Mouse (Mus musculus) cerebellum, adult 8-10 months (tissue): ENCODE measurements around the gene Ppp6r3.

Source experiments
- DNase-seq: peaks from one replicate; pipeline ENCODE4 v3.0.0; 2022

The Ppp6r3 gene

DNA sequence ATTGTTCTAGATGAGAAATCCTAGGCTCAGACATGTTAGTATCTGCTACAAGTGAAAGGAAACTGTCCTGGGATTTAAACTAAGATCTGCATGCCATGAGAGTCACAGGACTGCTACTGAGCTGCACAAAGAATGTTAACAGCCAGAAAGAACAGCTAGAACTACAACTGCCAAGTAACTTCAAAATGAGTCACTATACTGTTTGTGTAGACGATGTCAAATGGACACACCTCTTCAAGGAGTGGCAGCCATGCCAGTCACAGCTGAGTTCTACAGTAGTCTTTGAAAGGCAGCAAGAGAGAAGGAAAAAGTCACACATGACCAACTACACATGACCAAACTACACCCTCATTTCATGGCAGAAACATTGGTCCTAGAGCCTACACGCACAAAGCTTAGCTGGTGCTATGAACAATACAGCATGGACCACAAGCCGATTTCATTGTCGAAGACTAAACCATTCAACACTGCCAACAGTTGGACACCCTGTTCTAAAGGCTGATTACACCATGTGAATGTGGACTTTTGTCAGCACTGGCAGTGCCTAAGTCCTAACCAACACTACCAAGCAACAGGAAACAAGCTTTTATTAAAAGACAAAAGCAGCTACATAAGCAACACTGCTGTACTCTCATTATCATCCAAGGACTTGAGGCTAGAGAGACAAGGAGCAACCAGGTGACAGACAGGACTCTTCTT is 55.9 kb downstream of the Ppp6r3 start:
- DNase-seq = no peak

DNA sequence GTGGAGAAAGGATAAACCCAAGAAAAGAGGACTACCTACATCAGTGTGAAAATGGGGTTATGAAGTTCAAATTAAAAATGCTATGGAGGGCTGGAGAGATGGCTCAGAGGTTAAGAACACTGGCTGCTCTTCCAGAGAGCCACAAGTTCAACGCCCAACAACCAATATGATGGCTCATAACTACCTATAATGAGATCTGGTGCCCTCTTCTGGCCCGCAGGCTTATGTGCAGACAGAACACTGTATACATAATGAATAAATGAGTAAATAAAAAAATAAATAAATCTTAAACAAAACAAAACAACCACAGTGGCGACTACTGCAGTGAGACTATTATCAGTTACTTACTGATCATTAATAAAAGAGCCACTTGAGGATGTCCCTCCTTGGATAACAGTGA is 78.3 kb downstream of the Ppp6r3 start:
- DNase-seq = no peak

DNA sequence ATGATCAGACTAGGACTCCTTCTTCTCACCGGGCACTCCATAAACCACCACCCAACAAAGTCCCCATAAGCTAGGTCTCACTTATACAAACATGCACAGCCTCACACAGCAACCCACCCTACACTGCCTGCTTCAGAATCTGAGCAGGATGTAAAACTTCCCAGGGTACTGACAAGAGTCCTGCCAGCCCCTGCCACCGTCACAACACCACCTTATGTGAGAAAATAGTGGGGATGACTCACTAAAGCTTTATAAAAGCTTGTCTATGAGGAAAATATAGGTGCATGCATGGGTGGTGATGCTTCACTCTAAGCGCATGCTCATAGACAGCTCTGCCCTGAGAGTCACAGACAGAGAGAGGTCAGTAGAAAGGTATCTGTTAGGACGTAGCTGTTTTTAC is 85.7 kb downstream of the Ppp6r3 start:
- no peak for DNase-seq

DNA sequence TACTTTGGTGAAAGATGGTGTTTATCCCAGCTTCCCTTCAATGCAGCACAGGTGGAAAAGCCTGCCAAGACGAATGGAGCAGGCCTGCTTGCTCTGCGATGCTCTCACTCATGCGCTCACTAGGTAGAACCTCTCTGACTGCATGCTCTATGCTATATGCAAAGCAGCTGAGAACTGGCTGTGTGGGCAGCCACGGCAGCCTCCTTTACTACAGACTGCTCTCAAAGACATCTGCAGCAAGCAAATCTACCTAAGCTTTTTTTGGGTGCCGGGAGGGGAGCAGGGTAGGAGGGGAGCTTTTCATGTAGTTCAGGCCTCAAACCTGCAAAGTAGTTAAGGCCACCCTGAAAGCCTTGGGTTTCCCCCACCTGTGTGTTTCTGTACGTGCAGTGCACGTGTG is 92.7 kb downstream of the Ppp6r3 start:
- DNase-seq = no peak

DNA sequence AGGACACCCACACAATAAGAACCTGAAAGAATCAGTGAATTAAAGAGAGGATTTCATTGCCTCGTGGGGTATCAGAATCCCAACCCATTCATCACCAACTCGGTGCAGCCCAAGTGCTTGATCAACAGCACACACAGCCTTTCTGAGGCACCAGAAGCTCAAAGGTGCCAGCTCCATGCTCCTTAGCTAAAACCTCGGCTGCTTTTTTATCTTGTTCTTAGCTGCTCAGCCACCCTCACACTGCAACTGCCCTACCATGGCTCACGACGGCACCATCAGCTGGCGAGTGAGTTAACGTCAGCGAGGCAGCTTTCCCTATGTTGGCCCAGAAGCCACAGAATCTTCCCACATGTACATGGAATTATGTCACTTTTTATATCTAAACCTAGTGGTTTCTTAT is 95.4 kb downstream of the Ppp6r3 start:
- DNase-seq = no peak

DNA sequence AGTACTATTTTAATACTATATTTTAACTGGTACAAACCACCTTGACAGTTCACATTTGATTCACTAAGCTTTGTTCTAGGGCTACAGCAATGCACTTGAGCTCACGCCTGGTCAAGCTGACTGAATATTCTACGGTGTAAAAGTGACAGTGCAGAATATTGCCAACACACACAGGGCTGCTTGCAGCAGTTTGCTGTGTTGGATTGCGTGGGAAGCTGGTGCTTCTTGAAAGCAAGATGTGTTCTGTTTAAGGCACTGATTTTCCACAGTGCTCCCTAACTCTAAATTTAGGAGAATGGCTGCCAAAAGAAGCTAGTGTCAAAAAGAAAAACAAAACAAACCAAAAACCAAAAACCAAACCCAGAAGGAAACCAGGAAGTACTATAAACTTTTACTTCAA is 98.6 kb downstream of the Ppp6r3 start:
- no peak for DNase-seq

DNA sequence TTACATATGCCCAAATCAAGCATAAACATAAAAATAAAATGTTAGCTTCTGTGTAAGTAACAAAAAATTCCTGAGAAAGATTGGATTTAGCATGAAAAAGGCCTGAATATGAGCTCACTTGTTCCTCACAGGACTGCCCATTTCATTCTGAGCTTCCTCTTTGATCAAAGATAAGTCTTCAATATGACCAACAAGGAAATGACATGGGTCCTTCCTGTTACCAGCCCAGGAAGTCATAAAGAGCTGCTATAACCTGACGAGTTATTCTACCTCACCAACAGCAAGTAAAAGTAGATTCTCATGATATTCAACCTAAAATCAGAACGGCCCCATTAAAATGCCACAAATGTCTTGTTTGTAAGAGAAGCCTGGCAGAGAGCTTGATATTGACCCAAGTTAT is 104.3 kb downstream of the Ppp6r3 start:
- no peak for DNase-seq

DNA sequence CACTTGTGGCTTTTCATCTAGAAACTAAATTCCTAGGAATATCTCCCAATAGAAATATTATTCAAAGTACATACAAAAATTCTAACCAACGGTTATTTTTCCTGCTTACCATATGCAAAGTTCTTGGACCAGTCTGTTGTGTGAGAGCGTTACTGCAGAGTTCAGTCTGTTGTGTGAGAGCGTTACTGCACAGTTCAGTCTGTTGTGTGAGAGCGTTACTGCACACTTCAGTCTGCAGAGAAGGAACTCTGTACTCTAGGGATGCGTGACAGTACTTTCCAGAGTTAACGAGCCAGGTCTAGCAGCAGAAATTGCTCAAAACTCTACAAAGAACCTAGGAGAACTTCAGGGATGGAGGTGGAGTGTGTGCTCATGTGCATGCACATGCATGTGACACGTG is 108.0 kb downstream of the Ppp6r3 start:
- no peak for DNase-seq

DNA sequence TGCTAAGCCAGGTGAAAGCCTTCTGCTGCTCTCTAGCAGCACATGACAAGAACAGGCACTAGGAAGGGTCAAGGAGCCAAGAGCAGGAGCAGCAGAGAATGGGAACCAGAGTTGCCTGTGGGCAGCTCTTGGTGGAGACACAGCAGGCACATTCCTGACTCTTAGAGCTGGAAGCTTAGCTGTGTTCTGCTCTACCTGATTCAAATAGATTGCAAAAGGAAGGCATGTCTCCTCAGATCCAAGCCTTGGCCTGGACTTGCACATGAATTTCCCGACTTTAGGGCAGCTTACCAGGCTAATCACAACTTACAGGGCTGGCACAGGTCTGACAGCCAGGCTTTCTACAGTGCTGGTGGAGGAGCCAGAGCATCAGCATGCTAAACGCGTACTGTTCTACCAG is 115.6 kb downstream of the Ppp6r3 start:
- no peak for DNase-seq

DNA sequence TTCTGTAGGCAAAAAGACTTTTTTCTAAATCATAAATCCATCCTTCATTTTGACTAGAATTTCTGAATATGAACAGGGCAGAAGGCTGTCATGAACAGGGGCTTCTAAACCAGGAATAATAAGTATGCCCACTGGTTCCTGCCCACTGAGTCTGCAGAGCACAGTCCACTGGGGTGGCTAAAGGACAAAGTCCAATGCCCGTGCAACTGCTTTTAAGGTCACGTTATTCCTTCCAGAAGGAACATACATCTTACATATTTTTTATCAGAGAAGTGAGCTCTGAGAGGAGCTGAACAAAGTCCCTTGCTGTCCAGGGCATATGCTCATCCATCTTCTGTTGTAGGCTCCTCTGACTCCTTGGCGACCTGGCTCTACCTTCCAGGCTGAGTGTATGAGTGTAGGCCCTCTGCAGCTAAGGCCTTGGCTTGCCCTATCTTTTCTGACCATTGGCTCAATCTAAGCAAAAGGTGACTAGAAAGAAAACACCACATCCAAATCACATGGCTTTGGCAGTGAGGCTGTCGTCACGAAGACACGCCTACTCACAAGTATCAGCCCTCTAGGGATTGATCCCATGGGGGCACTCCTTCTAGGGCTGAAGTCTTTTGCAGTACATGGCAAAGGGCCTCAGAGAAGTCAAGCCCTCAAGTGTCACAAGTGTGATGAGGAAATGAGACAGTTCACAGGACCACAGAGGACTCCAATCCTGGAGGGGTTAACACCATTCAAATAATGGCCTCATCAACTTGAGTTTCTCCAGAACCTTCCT is 117.0 kb downstream of the Ppp6r3 start:
- no peak for DNase-seq

DNA sequence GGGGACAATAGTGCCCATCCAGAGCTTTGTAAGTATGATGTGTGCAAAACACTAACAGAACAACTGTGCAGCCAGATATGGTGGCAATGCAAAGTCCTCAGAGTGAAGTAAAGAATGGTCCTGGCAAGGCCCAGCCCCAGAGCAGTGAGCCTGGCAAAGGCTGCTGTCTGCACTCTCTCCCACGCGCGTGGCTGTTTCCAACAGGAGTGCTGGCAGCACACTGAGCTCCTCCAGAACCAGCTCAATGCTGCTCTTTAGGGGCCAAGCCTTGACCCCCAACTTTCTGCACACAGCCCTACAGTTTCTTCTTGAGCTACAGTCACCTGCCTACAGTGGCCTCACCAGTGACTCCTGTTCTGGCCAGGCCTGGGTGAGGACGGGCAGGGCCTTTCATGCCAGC is 117.8 kb downstream of the Ppp6r3 start:
- DNase-seq = no peak

DNA sequence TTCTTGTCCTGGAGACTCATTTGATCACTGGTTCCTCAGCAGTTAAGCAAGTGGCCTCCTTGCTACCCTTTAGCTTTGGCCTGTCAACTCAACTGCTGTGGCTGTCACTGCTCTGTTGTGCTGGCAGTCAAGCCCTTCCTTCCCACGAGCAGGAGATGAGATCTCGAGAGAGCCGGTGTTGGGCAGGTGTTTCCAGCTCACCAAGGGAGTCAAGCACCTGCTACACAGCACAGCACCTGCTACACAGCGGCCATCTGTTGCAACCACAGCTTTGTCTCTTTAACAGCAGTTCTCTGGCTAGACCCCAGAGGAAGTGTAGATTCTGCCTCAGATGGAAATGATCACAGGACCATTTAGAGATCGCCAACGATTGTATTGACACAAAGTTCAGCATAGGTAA is 123.9 kb downstream of the Ppp6r3 start:
- DNase-seq = no peak

DNA sequence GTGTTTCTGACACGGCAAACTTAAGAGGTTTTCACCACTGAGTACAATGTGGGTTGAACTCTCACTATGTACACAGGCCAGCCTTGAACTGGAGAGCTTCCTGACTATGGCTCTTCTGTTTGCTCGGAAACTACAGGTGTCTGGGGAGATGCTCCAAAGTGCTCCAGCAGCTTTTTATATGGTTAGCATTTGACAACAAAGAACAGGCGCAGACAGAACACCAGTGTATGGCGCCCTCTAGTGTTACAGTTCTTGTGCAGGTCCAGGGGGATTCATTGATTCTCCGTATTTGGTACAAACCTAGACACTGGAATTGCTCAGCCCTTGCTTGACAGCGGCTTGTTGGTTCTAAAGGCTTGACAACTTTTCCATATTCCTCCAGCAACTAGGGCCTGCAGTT is 124.4 kb downstream of the Ppp6r3 start:
- peak; percentile 49 for DNase-seq

DNA sequence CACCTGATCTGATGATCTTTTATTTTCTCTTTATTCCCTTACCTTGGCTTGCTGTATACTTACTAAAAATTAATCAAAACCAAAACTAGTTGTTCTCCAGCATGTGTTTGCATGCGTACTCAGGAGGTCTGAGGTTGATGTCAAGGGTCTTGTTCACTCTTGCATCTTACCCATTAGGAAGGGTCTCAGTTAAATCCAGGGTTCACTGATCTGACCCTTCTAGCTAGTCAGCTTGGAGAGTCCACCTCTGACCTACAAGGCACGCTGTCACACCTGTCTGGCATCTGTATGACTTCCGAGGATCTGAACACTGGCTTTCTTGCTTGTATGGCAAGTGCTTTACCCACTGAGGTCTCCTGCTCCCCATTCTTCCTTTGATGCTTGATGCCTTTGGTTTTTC is 124.8 kb downstream of the Ppp6r3 start:
- DNase-seq = no peak

DNA sequence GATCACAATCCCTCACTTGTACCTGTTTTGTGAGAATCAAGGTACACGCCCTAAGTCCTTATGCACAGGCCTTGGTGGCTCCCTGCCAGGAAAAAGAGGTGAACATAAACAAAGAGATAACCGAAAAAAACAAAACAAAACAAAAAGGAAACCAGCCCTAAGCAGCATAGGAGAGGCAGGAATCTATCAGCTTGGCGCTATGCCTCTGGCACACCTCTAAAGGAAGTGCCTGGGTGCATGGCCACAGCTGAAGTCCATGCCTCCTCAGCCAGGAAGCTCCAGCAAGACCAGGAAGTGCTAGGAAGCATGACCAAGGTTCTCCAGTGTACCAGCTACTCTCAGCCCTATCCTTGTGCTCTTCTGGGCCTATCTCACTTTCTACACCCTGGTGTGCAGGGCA is 126.3 kb downstream of the Ppp6r3 start:
- DNase-seq = no peak

DNA sequence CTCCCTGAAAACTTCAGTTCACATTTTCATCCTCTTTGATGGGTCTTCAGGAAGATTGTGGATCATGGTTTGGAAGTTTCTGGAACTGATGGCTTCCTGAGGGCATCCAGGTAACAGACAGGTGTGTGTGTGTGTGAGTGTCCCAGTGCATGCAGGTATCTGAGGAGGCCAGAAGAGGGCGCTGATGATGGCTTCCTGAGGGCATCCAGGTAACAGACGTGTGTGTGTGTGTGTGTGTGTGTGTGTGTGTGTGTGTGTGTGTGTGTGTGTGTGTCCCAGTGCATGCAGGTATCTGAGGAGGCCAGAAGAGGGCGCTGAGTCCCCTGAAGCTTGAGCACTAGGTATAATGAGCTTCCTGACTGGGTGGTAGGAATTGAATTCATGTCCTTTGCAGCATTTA is 128.2 kb downstream of the Ppp6r3 start:
- DNase-seq = no peak

DNA sequence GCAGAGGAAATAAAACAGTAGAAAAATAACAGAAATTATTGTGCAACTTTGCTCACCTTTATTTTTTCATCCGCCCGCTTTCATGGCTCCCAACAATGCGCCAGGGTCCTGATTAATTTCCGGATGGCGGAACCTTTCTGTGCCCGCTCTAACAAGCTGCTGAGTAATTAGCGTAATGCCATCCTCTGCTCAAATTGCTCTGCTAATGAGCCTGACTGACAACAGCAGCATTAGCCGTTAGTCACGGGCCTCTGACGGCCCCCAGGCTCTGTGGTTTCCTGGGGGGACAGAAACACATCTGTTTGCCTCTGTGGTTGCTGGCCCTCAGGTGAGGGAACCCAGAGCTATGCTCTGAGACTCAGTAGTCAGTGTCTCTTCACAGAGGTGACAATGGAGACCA is 134.5 kb downstream of the Ppp6r3 start:
- DNase-seq = no peak

DNA sequence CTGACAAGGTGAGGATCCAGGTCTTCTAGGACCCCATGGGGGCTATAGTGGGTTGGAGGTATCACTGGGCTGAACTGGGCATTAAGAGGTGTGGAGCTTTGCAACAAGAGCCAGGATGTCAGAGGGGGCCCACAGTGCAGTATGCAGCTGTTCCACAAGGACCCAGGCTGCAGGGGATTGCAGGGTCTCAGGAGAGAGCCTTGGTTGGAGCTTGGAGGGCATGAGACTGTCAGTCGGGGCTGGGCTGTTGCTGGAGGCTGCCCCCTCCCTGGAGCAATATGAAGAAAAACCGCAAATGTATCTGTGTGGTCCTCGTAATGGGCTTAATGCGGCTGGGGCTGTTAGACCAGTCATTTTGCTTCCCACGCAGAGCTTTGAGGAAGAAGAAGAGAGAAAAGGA is 134.9 kb downstream of the Ppp6r3 start:
- DNase-seq = no peak

DNA sequence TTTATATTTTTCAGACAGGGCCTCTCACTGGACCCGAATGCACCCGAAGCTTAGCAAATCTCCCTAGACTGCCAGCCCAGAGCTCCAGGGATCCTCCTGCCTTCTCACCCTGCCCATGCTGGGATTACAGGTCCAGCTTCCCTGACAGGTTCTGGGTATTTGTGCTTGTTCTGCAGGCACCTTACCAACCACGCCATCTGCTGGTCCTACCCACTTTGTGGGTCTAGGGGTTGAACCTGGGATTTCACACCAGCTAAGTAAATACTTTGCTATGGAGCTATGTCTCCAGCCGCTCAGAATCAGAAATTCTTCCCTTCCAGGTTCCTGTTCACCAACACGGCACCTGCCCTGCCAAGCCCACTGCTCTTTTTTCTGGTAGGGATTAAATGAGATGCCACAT is 137.6 kb downstream of the Ppp6r3 start:
- DNase-seq = no peak

DNA sequence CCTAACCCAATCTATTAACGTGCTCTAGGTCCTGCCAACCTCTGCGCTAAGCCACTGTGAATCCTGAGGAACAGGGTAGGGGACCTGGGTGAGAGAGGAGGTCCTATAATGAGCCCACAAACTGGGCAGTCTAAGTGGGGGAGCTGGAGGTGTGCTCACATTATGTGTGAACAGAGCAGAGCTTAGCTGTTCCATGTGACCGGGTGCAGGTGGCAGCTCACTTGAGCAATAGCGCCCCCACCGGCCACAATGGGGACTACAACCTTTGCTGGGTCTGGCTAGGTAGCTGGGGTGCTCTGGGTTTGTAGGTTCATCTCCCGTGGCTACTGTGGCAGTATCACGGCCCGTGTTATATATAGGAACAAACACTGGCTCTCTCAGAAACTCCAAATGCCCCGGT is 138.7 kb downstream of the Ppp6r3 start:
- no peak for DNase-seq

DNA sequence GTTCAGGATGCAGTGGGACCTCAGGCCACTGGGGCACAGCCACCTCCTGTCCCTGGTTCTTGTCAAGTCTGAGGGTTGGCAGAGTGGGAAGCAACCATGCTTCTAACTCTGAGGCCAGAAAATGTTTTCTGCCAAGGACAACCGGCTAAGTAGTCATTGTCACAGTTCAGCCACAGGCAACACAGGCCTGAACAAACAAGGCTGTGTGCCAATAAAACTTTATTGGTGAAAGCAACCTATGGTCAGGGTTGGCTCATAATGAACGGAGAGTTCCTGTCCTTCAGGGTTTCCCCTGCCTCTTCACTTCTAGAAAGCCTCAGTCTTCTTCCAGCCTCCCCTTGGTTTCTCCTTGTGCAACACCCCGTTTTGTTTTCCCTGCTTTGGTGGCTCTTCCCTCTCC is 139.7 kb downstream of the Ppp6r3 start:
- DNase-seq = no peak

DNA sequence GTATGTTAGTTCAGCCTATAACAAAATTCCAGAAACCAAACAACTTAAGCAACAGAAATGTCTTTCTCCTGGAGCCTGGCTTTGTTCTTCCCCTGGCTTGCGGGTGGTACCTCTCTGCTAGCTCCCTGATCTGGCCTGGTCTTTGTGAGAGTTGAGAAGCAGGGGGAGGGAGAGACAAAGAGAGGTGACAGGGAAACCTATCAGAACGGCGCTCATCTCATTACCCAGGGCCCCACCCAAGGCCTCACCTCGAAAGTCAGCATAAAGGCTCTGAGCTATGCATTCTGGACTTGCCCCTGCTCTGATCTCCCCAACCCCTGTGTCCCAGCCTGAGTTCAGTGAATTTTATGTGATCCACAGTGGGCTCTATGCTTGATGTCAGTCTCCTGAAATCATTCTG is 140.9 kb downstream of the Ppp6r3 start:
- no peak for DNase-seq

DNA sequence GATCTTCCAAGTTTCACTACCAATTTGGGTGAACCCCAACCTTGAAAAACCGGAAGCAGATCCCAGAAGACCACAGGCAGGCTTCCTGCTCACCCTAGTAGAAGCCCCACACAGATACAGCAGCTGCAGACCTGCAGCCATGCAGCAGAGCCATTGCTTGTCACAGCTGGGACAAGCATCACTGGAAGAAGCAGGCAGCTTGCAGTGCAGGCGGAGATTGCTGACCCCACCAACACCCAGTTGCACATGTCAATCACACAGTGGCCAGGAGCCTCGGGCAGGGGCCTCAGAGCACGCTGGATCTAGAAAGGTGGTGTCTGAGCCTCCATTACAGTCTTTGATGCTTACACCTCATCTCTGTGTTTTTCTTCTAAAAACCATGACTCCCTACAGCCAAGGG is 141.4 kb downstream of the Ppp6r3 start:
- DNase-seq = no peak

DNA sequence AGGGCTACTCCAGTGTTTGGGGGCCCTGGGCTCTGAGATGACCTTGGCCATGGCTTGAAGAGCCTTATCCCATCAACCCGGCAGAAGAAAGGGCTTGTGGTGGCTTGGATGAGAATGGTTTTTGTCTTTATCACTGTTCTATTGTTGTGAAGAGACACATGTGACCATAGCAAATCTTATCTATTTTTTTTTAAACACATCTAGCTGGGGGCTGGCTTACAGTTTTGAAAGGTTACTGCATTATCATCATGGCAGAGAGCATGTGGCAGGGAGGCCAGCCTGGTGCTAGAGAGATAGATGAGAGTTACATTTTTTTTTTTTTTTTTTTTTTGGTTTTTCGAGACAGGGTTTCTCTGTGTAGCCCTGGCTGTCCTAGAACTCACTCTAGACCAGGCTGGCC is 143.6 kb downstream of the Ppp6r3 start:
- no peak for DNase-seq

DNA sequence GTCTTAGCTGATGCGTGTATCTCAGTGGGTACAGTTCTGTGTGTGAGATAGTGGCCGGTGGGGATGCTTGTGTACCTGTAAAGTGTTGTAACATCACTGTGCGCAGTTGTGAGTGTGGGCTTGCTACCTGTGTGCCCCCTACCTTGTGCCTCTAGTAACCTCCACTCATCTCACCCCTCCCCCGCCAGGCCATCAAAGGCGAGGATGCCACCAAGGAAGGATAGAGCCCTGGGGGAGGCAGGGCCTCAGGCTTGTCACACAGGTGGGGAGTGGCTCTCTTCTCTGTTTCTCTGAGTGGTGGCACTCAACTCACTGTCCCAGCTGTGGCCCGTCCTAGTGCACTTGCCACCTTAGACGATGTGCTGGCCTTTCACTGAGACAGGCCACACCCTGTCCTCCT is 144.5 kb downstream of the Ppp6r3 start:
- no peak for DNase-seq
